Mouse (Mus musculus) liver, adult 2 months (tissue): Measurements from ENCODE around the gene Lin52. TPM values are rescaled to one million over a fixed set of nuclear protein-coding genes. Genes with fewer than 3 reads are reported as not detected.

ENCODE experiments used
- DNase-seq: peaks from one replicate; pipeline ENCODE4 v3.0.0-alpha.2; 2011; ENCODE audit warnings: low read depth, low spot score; ENCODE audit errors: extremely low read depth
- H3K27ac ChIP-seq: fragments of 200-500 bp; replicated peaks from 2 replicates; pipeline ENCODE4 v1.5.1; 2012; ENCODE audit warnings: low read depth, mild to moderate bottlenecking, control low read depth, inconsistent platforms, low read length; ENCODE audit not compliant: insufficient read depth
- H3K27me3 ChIP-seq: fragments of 200-500 bp; 2 replicates; pipeline ENCODE4 v1.6.1; 2012; ENCODE audit warnings: mild to moderate bottlenecking, moderate library complexity, low read length, inconsistent platforms; ENCODE audit not compliant: control insufficient read depth, insufficient read depth
- H3K36me3 ChIP-seq: fragments of 200-500 bp; 2 replicates; pipeline ENCODE4 v1.6.1; 2012; ENCODE audit warnings: low read length, inconsistent platforms; ENCODE audit not compliant: control insufficient read depth, insufficient read depth
- H3K4me1 ChIP-seq: fragments of 200-500 bp; 2 replicates; pipeline ENCODE4 v1.6.1; 2011; ENCODE audit warnings: low read length; ENCODE audit not compliant: control insufficient read depth, insufficient read depth
- H3K4me3 ChIP-seq: fragments of 200-500 bp; 2 replicates; pipeline ENCODE4 v1.5.1; 2011; ENCODE audit warnings: low read depth, mild to moderate bottlenecking, control low read depth, low read length, moderate library complexity; ENCODE audit not compliant: insufficient read depth
- H3K79me2 ChIP-seq: fragments of 200-500 bp; 2 replicates; pipeline ENCODE4 v1.6.1; 2012; ENCODE audit warnings: inconsistent platforms, mild to moderate bottlenecking, low read length, moderate library complexity; ENCODE audit not compliant: control insufficient read depth, insufficient read depth
- H3K9ac ChIP-seq: fragments of 200-500 bp; 2 replicates; pipeline ENCODE4 v1.6.1; 2012; ENCODE audit warnings: low read depth, mild to moderate bottlenecking, control low read depth, inconsistent platforms, low read length
- CTCF ChIP-seq: fragments of 200-500 bp; IDR thresholded peaks from 2 replicates; pipeline ENCODE4 v1.5.1; 2011; ENCODE audit warnings: low read depth, low read length, control low read depth
- POLR2A ChIP-seq: fragments of 200-500 bp; IDR thresholded peaks from 2 replicates; pipeline ENCODE4 v1.6.1; 2011; ENCODE audit warnings: low read length, control low read depth; ENCODE audit not compliant: insufficient read depth; ENCODE audit errors: extremely low read depth
- WGBS: fragments of 180-500 bp; shearing (Covaris S2); methylation state at CpG from one replicate; pipeline ENCODE4 v1.1.7; 2018; 5-methylcytosine and 5-hydroxymethylcytosine counted together
- polyA plus RNA-seq: library from polyadenylated mRNA; depleted of rRNA; stranded (reverse); fragments of >200 nt; gene quantifications from 2 replicates; pipeline ENCODE4 v1.2.3, GENCODE M21; 2012
- total RNA-seq: library from RNA; depleted of rRNA; stranded (reverse); fragments of >200 nt; gene quantifications from 2 replicates; pipeline ENCODE4 v1.2.3, GENCODE M21; 2014

The Lin52 gene
- total and polyA plus RNA-seq, 2 experiments, result 6.2 to 6.7 TPM

- 85% methylated on average over 2 of the region's 2 CpGs for WGBS
- Histone ChIP-seq H3K27ac (no peak overlapping the region), H3K4me3 (no peak overlapping the region), H3K9ac (no peak overlapping the region), H3K27me3 (no peaks in the 10 kb centered on the region), H3K4me1 (no peaks in the 10 kb centered on the region), H3K36me3 (peaks cover 72% of the 10 kb centered on the region), H3K79me2 (no peaks in the 10 kb centered on the region)
- no peak for DNase-seq
- TF ChIP-seq CTCF, result no peak
- TF ChIP-seq POLR2A, result no peak
These were observed 12.5 kb upstream of the Lin52 start for GRCm38 (mm10) chr12:84438697-84439096.

- TF ChIP-seq CTCF, result no peak
- no peak for TF ChIP-seq POLR2A
- Histone ChIP-seq H3K27ac (no peak overlapping the region), H3K9ac (no peak overlapping the region), H3K4me1 (no peaks in the 10 kb centered on the region), H3K79me2 (no peaks in the 10 kb centered on the region; the same call in 1 of the 2 replicates), H3K4me3 (no peak overlapping the region), H3K27me3 (no peaks in the 10 kb centered on the region), H3K36me3 (peaks cover 39% of the 10 kb centered on the region)
- no peak for DNase-seq
- WGBS, result 77% methylated on average over 4 of the region's 4 CpGs
These were observed 8.7 kb upstream of the Lin52 start for GRCm38 (mm10) chr12:84442526-84442925.

GRCm38 (mm10) chr12:84447386-84447785, 3.8 kb upstream of the Lin52 start:
- Histone ChIP-seq H3K27me3 (no peaks in the 10 kb centered on the region), H3K27ac (no peak overlapping the region), H3K79me2 (peaks cover 2% of the 10 kb centered on the region; the same call in 1 of the 2 replicates), H3K4me1 (peaks cover 3% of the 10 kb centered on the region; the same call in 1 of the 2 replicates), H3K36me3 (peaks cover 9% of the 10 kb centered on the region), H3K4me3 (no peak overlapping the region), H3K9ac (no peak overlapping the region)
- no peak for TF ChIP-seq POLR2A
- TF ChIP-seq CTCF, result no peak
- 73% methylated on average over 1 of the region's 1 CpGs for WGBS
- no peak for DNase-seq

- DNase-seq, result no peak
- Histone ChIP-seq H3K4me1 (peaks cover 8% of the 10 kb centered on the region), H3K27ac (no peak overlapping the region), H3K27me3 (no peaks in the 10 kb centered on the region), H3K36me3 (peaks cover 5% of the 10 kb centered on the region), H3K4me3 (no peak overlapping the region), H3K79me2 (peaks cover 6% of the 10 kb centered on the region; the same call in 1 of the 2 replicates), H3K9ac (no peak overlapping the region)
- 84% methylated on average over 6 of the region's 6 CpGs for WGBS
- no peak for TF ChIP-seq POLR2A
- no peak for TF ChIP-seq CTCF
These were observed 3.0 kb upstream of the Lin52 start for GRCm38 (mm10) chr12:84448181-84448580.

DNA sequence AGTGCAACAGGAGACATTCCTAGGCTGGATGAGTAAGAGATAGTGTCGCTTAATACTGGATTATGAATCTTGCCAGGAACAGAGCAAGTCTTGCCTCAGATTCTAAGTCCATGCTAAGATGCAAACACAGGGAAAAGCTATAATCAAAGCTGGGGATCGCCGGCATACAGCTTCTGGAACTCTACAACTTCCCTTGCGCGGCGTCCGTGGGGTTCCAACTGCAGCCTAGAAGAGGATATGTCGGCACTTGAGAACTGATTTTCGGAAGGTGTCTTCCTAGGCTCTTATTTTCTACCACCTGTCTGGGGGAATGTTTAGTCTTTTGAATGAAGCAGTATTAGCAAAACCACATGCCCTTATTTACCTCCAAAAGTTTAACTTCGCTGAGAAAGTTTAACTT, 1.3 kb upstream of the Lin52 start:
- Histone ChIP-seq H3K36me3 (no peaks in the 10 kb centered on the region), H3K27ac (peak overlapping the region; percentile 97), H3K79me2 (peaks cover 10% of the 10 kb centered on the region; the same call in 1 of the 2 replicates), H3K9ac (peak overlapping the region; percentile 67), H3K4me3 (peak overlapping the region; percentile 68), H3K4me1 (peaks cover 8% of the 10 kb centered on the region), H3K27me3 (no peaks in the 10 kb centered on the region)
- WGBS, result 16% methylated on average over 10 of the region's 10 CpGs
- no peak for DNase-seq
- TF ChIP-seq POLR2A (no peak), CTCF (no peak)

- no peaks in the 10 kb centered on the region for H3K36me3 ChIP-seq
- H3K27ac ChIP-seq, result peak overlapping the region; percentile 97
- DNase-seq, result peak; percentile 91
- peak overlapping the region; percentile 88 for H3K9ac ChIP-seq
- no peak for TF ChIP-seq CTCF
- TF ChIP-seq POLR2A, result no peak
- peaks cover 8% of the 10 kb centered on the region for H3K4me1 ChIP-seq
- peaks cover 10% of the 10 kb centered on the region; the same call in 1 of the 2 replicates for H3K79me2 ChIP-seq
- H3K4me3 ChIP-seq, result peak overlapping the region; percentile 68
- no peaks in the 10 kb centered on the region for H3K27me3 ChIP-seq
- WGBS, result under 1% methylated on average over 6 of the region's 6 CpGs
These were observed 888 bp upstream of the Lin52 start for GRCm38 (mm10) chr12:84450351-84450717.
